Mouse (Mus musculus) liver, embryonic 18 days (tissue): ENCODE data around the gene Gm17018. TPM values are rescaled to one million over a fixed set of nuclear protein-coding genes. Genes with fewer than 3 reads are reported as not detected.

ENCODE experiments used
- polyA plus RNA-seq: library from polyadenylated mRNA; depleted of rRNA; stranded (reverse); fragments of >200 nt; gene quantifications from 2 replicates; pipeline ENCODE4 v1.2.3, GENCODE M21; 2012; rRNA removed

Gm17018 gene
- polyA plus RNA-seq = 5.7 and 5.8 TPM in 2 replicates

GRCm38 (mm10) chr19:45560153-45560890 lies at the start of gene Gm17018, which contains the start of gene Poll:
Gm17018 (plus strand) TSS chr19:45560615.
Poll (minus strand) TSS chr19:45560531.

Other genes starting within 250 kb of the Gm17018 start
- gene Btrc, start 196.9 kb upstream of the Gm17018 start, polyA plus RNA-seq = 21.1 and 21.2 TPM in 2 replicates
- 3.7 and 4.0 TPM in 2 replicates for gene Poll, start 84 bp upstream of the Gm17018 start, polyA plus RNA-seq
- gene Fbxw4, start 99.7 kb downstream of the Gm17018 start, polyA plus RNA-seq = 12.5 and 14.6 TPM in 2 replicates
- gene Fgf8, start 182.3 kb downstream of the Gm17018 start, polyA plus RNA-seq = 0.05 TPM in 1 of 2 replicates, not detected in the other
- 37.0 and 37.3 TPM in 2 replicates for gene Npm3, start 189.0 kb downstream of the Gm17018 start, polyA plus RNA-seq
- 26.6 and 28.4 TPM in 2 replicates for gene Mgea5, start 223.2 kb downstream of the Gm17018 start, polyA plus RNA-seq